Mouse (Mus musculus) forebrain, postnatal 0 days (tissue): ENCODE data around the gene Mroh7. TPM values are rescaled to one million over a fixed set of nuclear protein-coding genes. Genes with fewer than 3 reads are reported as not detected.

Experiments used
- ATAC-seq: fragments of 200-750 bp; cut with Nextera tagmentation; 2 replicates; pipeline ENCODE4 v1.8.0; 2017; ENCODE audit warnings: mild to moderate bottlenecking, moderate library complexity
- DNase-seq: peaks from one replicate; pipeline ENCODE4 v3.0.0-alpha.2; 2015
- H3K27ac ChIP-seq: fragments of 300-500 bp; sonication (generic); 2 replicates; pipeline ENCODE4 v1.5.1; 2014; ENCODE audit warnings: low read depth, mild to moderate bottlenecking, antibody characterized with exemption, low read length, moderate library complexity, mixed read lengths
- H3K27me3 ChIP-seq: fragments of 300-500 bp; sonication (generic); 2 replicates; pipeline ENCODE4 v1.6.1; 2014; ENCODE audit warnings: mild to moderate bottlenecking, low read length, mixed read lengths; ENCODE audit not compliant: insufficient read depth
- H3K36me3 ChIP-seq: fragments of 300-500 bp; sonication (generic); 2 replicates; pipeline ENCODE4 v1.6.1; 2014; ENCODE audit warnings: mild to moderate bottlenecking, moderate library complexity; ENCODE audit not compliant: insufficient read depth
- H3K4me1 ChIP-seq: fragments of 300-500 bp; sonication (generic); 2 replicates; pipeline ENCODE4 v1.6.1; 2014; ENCODE audit warnings: antibody characterized with exemption; ENCODE audit not compliant: insufficient read depth
- H3K4me2 ChIP-seq: fragments of 300-500 bp; sonication (generic); 2 replicates; pipeline ENCODE4 v1.6.1; 2014; ENCODE audit warnings: low read depth, mild to moderate bottlenecking, moderate library complexity
- H3K4me3 ChIP-seq: fragments of 300-500 bp; sonication (generic); 2 replicates; pipeline ENCODE4 v1.5.1; 2014; ENCODE audit warnings: low read depth, low read length, mixed read lengths
- H3K9ac ChIP-seq: fragments of 300-500 bp; sonication (generic); 2 replicates; pipeline ENCODE4 v1.6.1; 2014; ENCODE audit warnings: mild to moderate bottlenecking
- H3K9me3 ChIP-seq: fragments of 300-500 bp; sonication (generic); 2 replicates; pipeline ENCODE4 v1.6.1; 2016; ENCODE audit warnings: low read length
- CTCF ChIP-seq: sonication (generic); IDR thresholded peaks from 2 replicates; pipeline ENCODE4 v1.5.1; 2016; ENCODE audit warnings: antibody characterized with exemption, control low read depth, low read depth
- WGBS: fragments of 180-500 bp; shearing (Covaris S2); extraction: QIAGEN DNeasy Blood & Tissue Kit; methylation state at CpG from one replicate; pipeline ENCODE4 v1.1.7; 2014; 5-methylcytosine and 5-hydroxymethylcytosine counted together
- polyA plus RNA-seq: library from polyadenylated mRNA; unstranded; fragments of >200 nt; fragmentation: Nextera tagmentation; extraction: Ambion mirVana; gene quantifications from 2 replicates; pipeline ENCODE4 v1.2.1, GENCODE M21; 2015
- total RNA-seq: library from RNA; depleted of rRNA; stranded (reverse); fragments of >200 nt; gene quantifications from 2 replicates; pipeline ENCODE4 v1.2.3, GENCODE M21; 2014

Mroh7 gene
- total and polyA plus RNA-seq, 2 experiments from 2014 or later = 0.71 to 0.95 TPM

DNA sequence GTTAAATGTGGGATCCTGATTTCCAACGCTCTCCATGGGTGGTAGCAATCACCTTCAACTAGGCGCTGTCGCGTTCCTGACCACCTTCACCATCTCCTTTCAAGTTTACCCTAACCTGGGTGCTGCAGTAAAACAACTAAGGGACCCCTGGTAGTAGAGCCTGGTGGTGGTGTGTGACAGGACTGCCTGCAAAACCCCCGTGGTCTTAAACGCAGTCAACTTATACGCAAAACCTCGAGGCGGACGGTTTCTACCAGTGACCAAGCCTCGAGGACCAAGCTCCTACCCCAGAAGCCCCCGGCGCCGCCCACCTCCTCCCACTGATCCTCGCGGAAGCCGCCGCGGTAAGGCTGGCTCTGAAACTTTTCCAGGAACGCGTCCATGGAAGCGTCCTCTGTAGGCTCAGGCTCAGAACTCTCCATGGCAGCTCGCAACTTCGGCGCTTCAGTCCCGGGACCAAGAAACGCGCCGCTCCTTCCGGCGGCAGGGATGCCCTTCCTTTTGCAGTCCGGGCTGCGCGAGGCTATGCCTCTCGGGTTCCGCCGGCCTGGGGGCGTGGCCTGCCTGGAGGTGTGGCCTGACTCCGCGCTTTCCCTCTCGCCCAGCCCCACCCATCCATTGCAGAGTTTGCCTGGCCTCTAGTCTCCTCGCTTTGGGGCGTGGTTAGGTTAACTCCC lies 52.1 kb downstream of the Mroh7 start, which contains the start of gene Ttc4:
Gene Ttc4, minus strand, starts transcription at position 503 of the 677 bp plus-strand sequence.
- ATAC-seq = peak; percentile 99

GRCm38 (mm10) chr4:106676749-106677148 lies 54.0 kb downstream of the Mroh7 start:
- DNase-seq = no peak
- no peak for ATAC-seq
- H3K27me3 ChIP-seq = no peaks in the 10 kb centered on the region
- H3K4me2 ChIP-seq = no peak overlapping the region
- peaks cover 40% of the 10 kb centered on the region for H3K36me3 ChIP-seq
- H3K4me1 ChIP-seq = peaks cover 6% of the 10 kb centered on the region; the same call in 1 of the 2 replicates
- H3K9me3 ChIP-seq = no peaks in the 10 kb centered on the region
- no peak overlapping the region for H3K9ac ChIP-seq
- TF ChIP-seq CTCF = no peak
- no peak overlapping the region for H3K4me3 ChIP-seq
- H3K27ac ChIP-seq = no peak overlapping the region
- WGBS = 95% methylated on average over 5 of the region's 5 CpGs

More for the DNA sequence above, 52.1 kb downstream of the Mroh7 start, which contains the start of gene Ttc4:
- Histone ChIP-seq H3K36me3 (peaks cover 24% of the 10 kb centered on the region), H3K9me3 (no peaks in the 10 kb centered on the region), H3K4me3 (peak within 1 kb of the TSS; percentile 72), H3K27ac (no peak within 1 kb of the TSS; the same call in 1 of the 2 replicates), H3K4me1 (peaks cover 6% of the 10 kb centered on the region; the same call in 1 of the 2 replicates), H3K9ac (peak within 1 kb of the TSS; percentile 62), H3K27me3 (no peaks in the 10 kb centered on the region), H3K4me2 (peak within 1 kb of the TSS; percentile 76)
- WGBS = under 1% methylated on average over 43 of the region's 43 CpGs
- TF ChIP-seq CTCF = peak; percentile 17; the same call in 1 of the 2 replicates
- DNase-seq = peak; percentile 94

DNA sequence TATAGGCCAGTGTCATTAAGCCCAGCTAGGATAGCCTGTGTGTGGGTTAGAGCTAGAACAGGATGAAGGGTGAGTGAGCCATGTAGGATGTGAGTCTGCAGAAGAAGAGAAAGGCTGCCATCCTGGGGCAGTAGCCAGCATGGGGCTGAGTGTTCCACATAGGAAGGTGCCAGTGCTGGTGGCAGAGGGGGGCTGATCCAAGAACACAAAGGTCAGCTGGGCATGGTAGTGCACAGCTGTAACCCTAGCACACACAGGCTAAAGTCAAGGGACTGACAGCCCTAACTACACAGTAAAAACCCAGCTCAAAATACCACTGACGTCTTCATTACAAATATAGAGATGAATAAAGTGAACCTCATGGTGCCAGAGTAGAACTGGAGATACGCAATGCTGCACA lies 64.2 kb downstream of the Mroh7 start:
- ATAC-seq (no peak), DNase-seq (no peak)
- H3K9me3 ChIP-seq = no peaks in the 10 kb centered on the region
- H3K27ac ChIP-seq = no peak overlapping the region
- WGBS = 98% methylated on average over 2 of the region's 2 CpGs
- no peak overlapping the region for H3K4me2 ChIP-seq
- H3K4me1 ChIP-seq = no peaks in the 10 kb centered on the region
- no peaks in the 10 kb centered on the region for H3K27me3 ChIP-seq
- H3K36me3 ChIP-seq = peaks cover 95% of the 10 kb centered on the region
- TF ChIP-seq CTCF = no peak
- no peak overlapping the region for H3K4me3 ChIP-seq
- no peak overlapping the region for H3K9ac ChIP-seq

- Histone ChIP-seq H3K36me3 (peaks cover 95% of the 10 kb centered on the region), H3K4me2 (no peak overlapping the region), H3K9ac (no peak overlapping the region), H3K27me3 (no peaks in the 10 kb centered on the region), H3K27ac (no peak overlapping the region), H3K4me1 (no peaks in the 10 kb centered on the region), H3K4me3 (no peak overlapping the region), H3K9me3 (no peaks in the 10 kb centered on the region)
- DNase-seq (no peak), ATAC-seq (no peak)
- no peak for TF ChIP-seq CTCF
- WGBS = 93% methylated on average over 10 of the region's 10 CpGs
These were observed 65.1 kb downstream of the Mroh7 start for GRCm38 (mm10) chr4:106665673-106666072.

DNA sequence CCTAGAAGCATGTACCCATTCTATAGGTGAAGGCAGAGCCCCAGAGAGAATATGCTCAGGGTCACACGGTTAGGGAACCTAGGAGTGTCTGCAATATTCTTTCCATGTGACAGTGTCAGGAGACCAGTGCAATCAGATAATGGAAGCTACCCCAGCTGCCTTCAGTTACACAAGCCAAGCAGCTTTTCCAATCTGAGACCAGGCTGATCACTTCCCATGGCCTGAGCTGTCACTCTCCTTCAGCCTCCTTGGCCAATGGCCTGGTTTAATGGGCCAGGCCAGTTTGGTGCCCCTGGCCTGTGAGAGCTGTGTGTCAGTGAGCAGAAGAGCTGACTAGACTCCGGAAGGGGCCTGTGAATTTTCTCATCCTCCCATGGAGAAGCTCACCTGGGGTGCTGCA lies 65.5 kb downstream of the Mroh7 start:
- Histone ChIP-seq H3K4me3 (no peak overlapping the region), H3K9me3 (no peaks in the 10 kb centered on the region), H3K36me3 (peaks cover 95% of the 10 kb centered on the region), H3K4me1 (no peaks in the 10 kb centered on the region), H3K27ac (no peak overlapping the region), H3K9ac (no peak overlapping the region), H3K27me3 (no peaks in the 10 kb centered on the region), H3K4me2 (no peak overlapping the region)
- TF ChIP-seq CTCF = no peak
- WGBS = 97% methylated on average over 2 of the region's 2 CpGs
- ATAC-seq = no peak
- DNase-seq = no peak

DNA sequence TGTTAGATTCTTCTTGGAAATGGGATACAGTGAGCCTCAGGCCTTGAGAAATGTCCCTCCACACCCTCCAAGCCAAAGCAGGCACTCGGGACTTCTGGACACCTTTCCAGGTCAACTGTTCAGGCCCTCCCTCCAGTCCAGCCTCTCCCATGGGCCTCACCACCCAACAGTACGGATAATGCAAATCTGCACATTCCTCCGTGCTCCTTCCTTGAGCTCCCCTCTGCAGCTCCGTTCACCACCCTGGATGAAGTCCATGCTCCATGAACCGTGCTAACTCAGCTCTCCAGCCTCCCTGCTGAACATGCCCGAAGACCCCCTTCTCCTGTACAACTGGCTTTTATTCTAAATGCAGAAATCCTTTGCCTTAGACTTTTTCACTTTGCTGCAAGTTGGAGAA lies 66.0 kb downstream of the Mroh7 start:
- WGBS = 92% methylated on average over 6 of the region's 6 CpGs
- TF ChIP-seq CTCF = no peak
- no peak overlapping the region for H3K4me3 ChIP-seq
- H3K4me2 ChIP-seq = no peak overlapping the region
- DNase-seq (no peak), ATAC-seq (no peak)
- H3K27me3 ChIP-seq = no peaks in the 10 kb centered on the region
- no peaks in the 10 kb centered on the region for H3K4me1 ChIP-seq
- no peak overlapping the region for H3K27ac ChIP-seq
- H3K9ac ChIP-seq = no peak overlapping the region
- H3K9me3 ChIP-seq = no peaks in the 10 kb centered on the region
- peaks cover 95% of the 10 kb centered on the region for H3K36me3 ChIP-seq

- 84% methylated on average over 5 of the region's 5 CpGs for WGBS
- no peak overlapping the region for H3K9ac ChIP-seq
- ATAC-seq (no peak), DNase-seq (no peak)
- H3K9me3 ChIP-seq = no peaks in the 10 kb centered on the region
- no peak overlapping the region for H3K4me2 ChIP-seq
- H3K4me3 ChIP-seq = no peak overlapping the region
- no peak for TF ChIP-seq CTCF
- H3K4me1 ChIP-seq = no peaks in the 10 kb centered on the region
- no peaks in the 10 kb centered on the region for H3K27me3 ChIP-seq
- H3K27ac ChIP-seq = no peak overlapping the region
- peaks cover 95% of the 10 kb centered on the region for H3K36me3 ChIP-seq
These were observed 66.7 kb downstream of the Mroh7 start for GRCm38 (mm10) chr4:106663956-106664470.
